Mouse (Mus musculus) cortical plate, adult 2 months (tissue): Measurements from ENCODE around the gene Gm5089.

Experiments used
- CTCF ChIP-seq: fragments of 200-500 bp; IDR thresholded peaks from 2 replicates; pipeline ENCODE4 v1.5.1; 2011; ENCODE audit warnings: mild to moderate bottlenecking, control low read depth, low read length; ENCODE audit not compliant: insufficient read depth; ENCODE audit errors: extremely low read depth
- POLR2A ChIP-seq: fragments of 200-500 bp; IDR thresholded peaks from 2 replicates; pipeline ENCODE4 v1.6.1; 2011; ENCODE audit warnings: mild to moderate bottlenecking, low read length, control low read depth; ENCODE audit not compliant: insufficient read depth; ENCODE audit errors: extremely low read depth

DNA sequence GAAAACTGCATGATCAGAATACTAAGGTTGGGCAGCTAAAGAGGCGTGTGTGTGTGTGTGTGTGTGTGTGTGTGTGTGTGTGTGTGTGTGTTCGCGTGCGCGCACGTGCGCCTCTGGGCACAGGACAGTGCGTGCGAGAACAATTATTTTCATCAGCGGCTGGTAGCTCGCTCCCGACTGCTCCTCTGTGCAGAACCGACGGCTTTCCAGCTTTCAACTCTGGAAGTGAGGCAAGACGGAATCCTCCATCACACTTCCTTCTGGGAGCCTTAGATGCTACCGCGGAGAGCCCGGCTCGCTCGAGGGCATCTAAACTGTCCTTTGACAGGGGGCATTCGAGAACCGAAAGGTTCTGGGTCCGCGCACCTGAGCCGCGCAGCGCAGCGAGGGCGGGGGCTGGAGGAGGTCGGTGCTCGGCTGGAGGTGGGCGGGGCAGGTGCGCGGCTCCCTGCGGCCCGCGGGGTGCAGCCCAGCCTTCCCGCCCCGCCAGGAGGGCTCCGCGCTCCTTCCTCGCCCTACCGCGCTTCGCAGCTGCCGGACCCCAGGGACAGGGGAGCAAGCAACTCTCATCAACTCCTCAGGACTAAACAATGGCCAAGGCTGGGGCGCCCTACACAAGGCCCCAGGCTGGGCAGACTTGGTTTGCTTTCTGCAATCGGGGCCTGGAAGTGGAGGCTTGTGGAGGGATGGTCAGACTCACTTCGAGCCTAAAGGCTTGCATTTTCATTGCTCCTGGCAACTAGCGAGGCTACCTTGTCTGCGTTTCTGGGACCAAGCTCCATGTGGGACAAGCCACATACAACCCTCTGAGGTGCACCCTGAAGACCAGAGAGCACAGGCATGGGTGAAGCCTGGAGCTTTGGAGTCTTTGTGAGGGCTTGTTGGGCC, 39.8 kb upstream of the Gm5089 start, which contains the start of gene Gm10837:
- TF ChIP-seq CTCF (no peak), POLR2A (no peak)
